Mouse (Mus musculus): ENCODE results near the gene Sfxn3. TPM values are rescaled to one million over a fixed set of nuclear protein-coding genes. Genes with fewer than 3 reads are reported as not detected.

The Sfxn3 gene
- polyA plus RNA-seq, 1 experiment from 2014 or later: 17.7 TPM

DNA sequence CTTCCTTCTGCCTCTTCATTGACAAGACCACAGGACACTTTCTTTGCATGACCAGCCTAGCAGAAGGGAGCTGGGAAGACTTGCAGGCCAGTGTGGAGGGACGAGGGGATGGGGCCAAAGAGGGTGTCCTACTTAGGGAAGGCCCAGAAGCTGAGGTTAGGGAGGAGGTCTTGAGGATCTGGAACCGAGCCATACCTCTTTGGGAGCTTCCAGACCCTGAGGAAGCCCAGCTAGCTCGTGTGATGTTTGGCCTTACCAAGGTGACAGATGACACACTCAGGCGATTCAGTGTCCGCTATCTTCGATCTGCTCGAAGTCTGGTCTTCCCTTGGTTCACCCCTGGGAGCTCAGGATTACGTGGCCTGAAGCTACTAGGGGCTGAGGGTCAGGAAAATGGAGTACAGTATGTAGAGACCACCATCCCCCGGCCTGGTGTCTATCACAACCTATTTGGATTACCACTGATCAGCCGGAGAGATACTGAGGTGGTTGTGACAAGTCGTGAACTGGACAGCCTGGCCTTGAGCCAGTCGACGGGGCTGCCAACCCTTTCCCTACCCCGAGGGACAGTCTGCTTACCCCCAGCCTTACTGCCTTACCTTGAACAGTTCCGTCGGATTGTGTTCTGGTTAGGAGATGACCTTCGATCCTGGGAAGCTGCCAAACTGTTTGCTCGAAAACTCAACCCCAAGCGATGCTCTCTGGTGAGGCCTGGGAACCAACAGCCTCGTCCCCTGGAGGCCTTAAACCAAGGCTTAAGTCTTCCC lies 39.7 kb upstream of the Sfxn3 start:
- H3K27me3 ChIP-seq (ENCODE audit: control insufficient read depth, insufficient read depth, low read length): no peaks in the 10 kb centered on the region
- H3K36me3 ChIP-seq (ENCODE audit: control insufficient read depth, insufficient read depth, low read length): peaks cover 9% of the 10 kb centered on the region
- H3K4me3 ChIP-seq (ENCODE audit: low read depth, low read length): peak overlapping the region; percentile 70; the same call in 1 of the 2 replicates
- DNase-seq (ENCODE audit: low spot score, missing footprints): no peak
- H3K4me1 ChIP-seq (ENCODE audit: control insufficient read depth, insufficient read depth, low read length): peaks cover 14% of the 10 kb centered on the region; the same call in 1 of the 2 replicates
- ATAC-seq (ENCODE audit: low FRiP score): no peak
- no peaks in the 10 kb centered on the region for H3K9me3 ChIP-seq (ENCODE audit: control insufficient read depth, low read length)
- peak overlapping the region; percentile 75 for H3K4me2 ChIP-seq
- 94% methylated on average over 20 of the region's 20 CpGs for WGBS
- no peak overlapping the region for H3K9ac ChIP-seq (ENCODE audit: low read length)
- H3K27ac ChIP-seq (ENCODE audit: low read depth, low read length): no peak overlapping the region

DNA sequence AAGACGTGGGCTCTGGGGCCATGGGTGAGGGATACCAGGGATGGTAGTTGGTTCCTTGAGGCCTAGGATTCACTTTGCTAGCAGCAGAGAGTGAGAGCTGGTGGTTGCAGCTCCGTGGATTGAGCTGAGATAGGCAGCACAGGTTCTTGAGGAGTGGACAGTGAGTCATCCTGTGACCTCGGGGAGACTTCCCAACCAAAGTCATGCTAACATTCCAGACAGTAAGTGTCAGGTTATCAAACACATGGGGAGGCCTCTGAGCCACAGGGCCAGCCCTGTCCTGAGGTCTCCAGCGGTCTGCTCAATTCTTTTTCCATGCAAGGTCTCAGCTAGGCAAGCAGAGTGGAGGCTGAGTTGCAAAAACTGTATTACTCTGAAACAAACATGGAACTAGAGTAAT lies 36.7 kb upstream of the Sfxn3 start:
- no peak overlapping the region for H3K4me3 ChIP-seq (ENCODE audit: low read depth, low read length)
- no peak overlapping the region for H3K9ac ChIP-seq (ENCODE audit: low read length)
- peaks cover 7% of the 10 kb centered on the region for H3K36me3 ChIP-seq (ENCODE audit: control insufficient read depth, insufficient read depth, low read length)
- ATAC-seq (ENCODE audit: low FRiP score): no peak
- WGBS: 94% methylated on average over 4 of the region's 4 CpGs
- no peak overlapping the region for H3K27ac ChIP-seq (ENCODE audit: low read depth, low read length)
- DNase-seq (ENCODE audit: low spot score, missing footprints): no peak
- no peak overlapping the region for H3K4me2 ChIP-seq
- no peaks in the 10 kb centered on the region for H3K9me3 ChIP-seq (ENCODE audit: control insufficient read depth, low read length)
- H3K4me1 ChIP-seq (ENCODE audit: control insufficient read depth, insufficient read depth, low read length): peaks cover 17% of the 10 kb centered on the region
- H3K27me3 ChIP-seq (ENCODE audit: control insufficient read depth, insufficient read depth, low read length): no peaks in the 10 kb centered on the region

DNA sequence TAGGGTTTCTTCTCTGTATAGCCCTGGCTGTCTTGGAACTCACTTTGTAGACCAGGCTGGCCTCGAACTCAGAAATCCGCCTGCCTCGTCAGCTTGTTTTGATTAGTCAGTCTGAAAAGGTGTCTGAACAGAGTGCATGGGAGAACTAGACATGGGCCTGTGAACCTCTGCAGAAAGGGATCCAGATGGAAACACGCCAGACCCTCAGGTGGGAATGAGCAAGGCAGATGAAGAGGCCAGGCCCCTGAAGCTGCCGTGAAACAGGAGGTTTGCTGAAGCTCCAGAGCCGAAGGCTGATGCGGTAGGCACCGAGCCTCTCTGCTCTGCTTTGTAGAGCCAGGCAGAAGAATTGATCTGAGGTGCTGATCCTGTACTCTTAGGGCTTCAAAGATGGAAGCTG lies 35.1 kb upstream of the Sfxn3 start:
- Histone ChIP-seq H3K36me3 (ENCODE audit: control insufficient read depth, insufficient read depth, low read length) (peaks cover 7% of the 10 kb centered on the region), H3K27ac (ENCODE audit: low read depth, low read length) (peak overlapping the region; percentile 48; the same call in 1 of the 2 replicates)
- no peak for DNase-seq (ENCODE audit: low spot score, missing footprints)

DNA sequence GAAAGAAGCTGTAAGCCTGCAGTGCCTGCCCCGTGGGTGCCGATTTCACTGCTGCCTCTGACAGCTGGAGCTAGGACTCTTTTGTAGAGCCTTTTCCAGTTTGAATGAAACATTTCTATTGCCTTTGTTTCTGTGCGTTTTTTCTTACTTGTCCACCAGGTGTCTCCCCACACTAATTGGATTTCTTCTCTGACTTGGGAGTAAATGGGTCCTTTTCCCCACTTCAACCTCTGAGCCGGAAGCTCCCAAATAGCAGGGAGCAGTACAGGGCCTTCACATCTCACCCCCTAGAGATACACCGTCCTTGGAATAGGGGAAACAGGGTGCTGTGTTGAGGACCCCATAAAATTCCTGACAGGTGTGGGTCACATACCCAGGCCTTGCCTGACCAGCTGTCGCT lies 34.7 kb upstream of the Sfxn3 start:
- no peak overlapping the region for H3K9ac ChIP-seq (ENCODE audit: low read length)
- DNase-seq (ENCODE audit: low spot score, missing footprints): no peak
- H3K4me3 ChIP-seq (ENCODE audit: low read depth, low read length): no peak overlapping the region
- peak overlapping the region; percentile 48; the same call in 1 of the 2 replicates for H3K27ac ChIP-seq (ENCODE audit: low read depth, low read length)
- no peaks in the 10 kb centered on the region for H3K27me3 ChIP-seq (ENCODE audit: control insufficient read depth, insufficient read depth, low read length)
- H3K4me1 ChIP-seq (ENCODE audit: control insufficient read depth, insufficient read depth, low read length): peaks cover 24% of the 10 kb centered on the region
- no peaks in the 10 kb centered on the region for H3K9me3 ChIP-seq (ENCODE audit: control insufficient read depth, low read length)
- H3K36me3 ChIP-seq (ENCODE audit: control insufficient read depth, insufficient read depth, low read length): peaks cover 7% of the 10 kb centered on the region
- WGBS: 39% methylated on average over 6 of the region's 6 CpGs
- ATAC-seq (ENCODE audit: low FRiP score): no peak
- no peak overlapping the region for H3K4me2 ChIP-seq

More for the DNA sequence above, 35.1 kb upstream of the Sfxn3 start:
- Histone ChIP-seq H3K4me2 (no peak overlapping the region), H3K9me3 (ENCODE audit: control insufficient read depth, low read length) (no peaks in the 10 kb centered on the region), H3K4me3 (ENCODE audit: low read depth, low read length) (no peak overlapping the region), H3K9ac (ENCODE audit: low read length) (no peak overlapping the region), H3K27me3 (ENCODE audit: control insufficient read depth, insufficient read depth, low read length) (no peaks in the 10 kb centered on the region), H3K4me1 (ENCODE audit: control insufficient read depth, insufficient read depth, low read length) (peaks cover 26% of the 10 kb centered on the region)
- 86% methylated on average over 8 of the region's 8 CpGs for WGBS
- ATAC-seq (ENCODE audit: low FRiP score): no peak

DNA sequence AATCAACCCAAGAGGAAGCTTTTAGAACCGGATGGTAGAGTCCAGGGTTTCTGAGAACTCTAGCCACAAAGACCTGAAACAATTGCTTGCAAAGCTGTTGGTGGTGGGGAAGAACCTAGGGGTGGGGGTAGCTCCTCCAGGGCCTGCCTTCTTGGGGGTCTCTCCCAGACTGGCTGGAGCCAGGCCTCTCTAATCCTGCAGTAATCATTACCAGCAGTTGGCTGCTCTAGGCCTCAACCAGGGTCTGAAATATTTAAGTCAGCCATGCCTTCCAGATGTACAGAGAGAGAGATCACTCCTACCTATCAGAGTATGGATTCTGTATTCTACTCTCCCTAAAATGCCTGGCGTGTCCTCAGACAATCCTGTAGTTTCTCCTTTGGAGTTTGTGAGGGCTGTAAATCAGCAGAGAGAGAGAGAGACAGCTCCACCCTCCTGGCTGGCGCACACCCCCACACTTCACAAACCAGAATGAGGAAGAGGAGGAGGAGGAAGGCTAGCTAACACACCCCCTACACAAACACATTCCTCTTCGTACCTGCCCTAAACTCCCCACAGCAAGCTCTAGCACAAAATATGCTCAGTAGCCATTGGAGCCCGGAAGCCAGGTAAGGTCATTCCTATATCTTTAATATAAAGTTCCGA lies 33.6 kb upstream of the Sfxn3 start:
- no peak overlapping the region for H3K27ac ChIP-seq (ENCODE audit: low read depth, low read length)
- no peak overlapping the region for H3K4me3 ChIP-seq (ENCODE audit: low read depth, low read length)
- no peaks in the 10 kb centered on the region for H3K27me3 ChIP-seq (ENCODE audit: control insufficient read depth, insufficient read depth, low read length)
- H3K4me1 ChIP-seq (ENCODE audit: control insufficient read depth, insufficient read depth, low read length): peaks cover 24% of the 10 kb centered on the region
- ATAC-seq (ENCODE audit: low FRiP score) (no peak), DNase-seq (ENCODE audit: low spot score, missing footprints) (peak; percentile 84)
- H3K9ac ChIP-seq (ENCODE audit: low read length): no peak overlapping the region
- H3K9me3 ChIP-seq (ENCODE audit: control insufficient read depth, low read length): no peaks in the 10 kb centered on the region
- H3K4me2 ChIP-seq: no peak overlapping the region
- peaks cover 7% of the 10 kb centered on the region for H3K36me3 ChIP-seq (ENCODE audit: control insufficient read depth, insufficient read depth, low read length)
- 69% methylated on average over 6 of the region's 6 CpGs for WGBS

DNA sequence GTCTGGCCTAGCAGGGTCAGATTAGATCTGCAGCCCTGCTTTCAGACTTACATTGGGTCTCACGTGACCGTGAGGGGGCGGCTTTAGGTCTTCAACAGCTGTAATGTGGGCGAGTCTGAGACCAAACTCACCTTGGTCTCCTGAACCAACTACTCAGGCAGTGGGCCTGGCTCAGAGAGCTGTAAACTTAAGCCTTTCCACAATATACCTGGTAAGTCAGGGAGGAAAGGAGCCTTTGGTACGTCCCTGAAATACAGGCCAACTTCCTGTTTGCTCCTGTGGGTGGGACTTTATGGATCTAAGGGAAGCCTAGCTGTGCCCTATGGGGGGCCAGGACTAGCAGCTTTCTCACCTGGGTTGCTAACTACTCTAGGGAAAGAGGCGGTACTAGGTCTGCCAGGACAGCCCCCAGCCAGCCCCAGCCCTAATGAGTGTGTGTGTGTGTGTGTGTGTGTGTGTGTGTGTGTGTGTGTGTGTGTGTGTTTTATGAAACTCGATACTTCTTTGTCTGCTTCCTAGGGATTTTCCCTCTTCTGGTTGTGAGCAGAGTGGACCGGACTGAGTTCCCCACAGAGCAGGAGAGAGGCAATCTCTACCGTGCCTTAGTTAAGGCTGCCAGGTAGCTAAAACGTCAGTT lies 32.9 kb upstream of the Sfxn3 start, which contains the start of gene Lzts2:
Gene Lzts2, plus strand, starts transcription at position 80 of the 637 bp plus-strand sequence.
- DNase-seq (ENCODE audit: low spot score, missing footprints) (peak; percentile 87), ATAC-seq (ENCODE audit: low FRiP score) (no peak)
- Histone ChIP-seq H3K4me2 (peak within 1 kb of the TSS; percentile 83), H3K36me3 (ENCODE audit: control insufficient read depth, insufficient read depth, low read length) (peaks cover 7% of the 10 kb centered on the region), H3K4me1 (ENCODE audit: control insufficient read depth, insufficient read depth, low read length) (peaks cover 31% of the 10 kb centered on the region), H3K4me3 (ENCODE audit: low read depth, low read length) (peak within 1 kb of the TSS; percentile 75), H3K9ac (ENCODE audit: low read length) (peak within 1 kb of the TSS; percentile 96), H3K9me3 (ENCODE audit: control insufficient read depth, low read length) (no peaks in the 10 kb centered on the region), H3K27me3 (ENCODE audit: control insufficient read depth, insufficient read depth, low read length) (no peaks in the 10 kb centered on the region), H3K27ac (ENCODE audit: low read depth, low read length) (peak within 1 kb of the TSS; percentile 20; the same call in 1 of the 2 replicates)
- WGBS: 12% methylated on average over 9 of the region's 10 CpGs

DNA sequence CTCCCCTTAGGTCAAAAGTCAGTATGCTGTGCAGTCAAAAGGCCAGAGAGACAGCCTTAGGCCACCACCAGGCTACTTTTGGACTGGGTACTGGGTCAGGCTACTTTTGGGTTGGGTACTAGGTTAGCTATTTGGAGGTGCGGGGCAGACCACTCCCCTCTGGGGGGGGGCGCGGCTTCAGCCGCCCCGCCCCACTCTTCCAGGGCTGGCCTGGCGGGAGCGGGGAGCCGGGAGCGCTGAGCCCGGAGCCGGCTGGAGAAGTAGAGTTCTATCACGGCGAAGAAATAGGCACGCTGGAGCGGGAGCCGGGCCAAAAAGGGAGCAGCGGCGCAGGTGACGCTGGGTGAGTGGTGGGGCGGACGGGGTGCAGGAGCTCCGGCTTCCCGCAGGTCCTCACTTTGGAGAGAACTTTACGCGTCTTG lies 32.3 kb upstream of the Sfxn3 start:
- WGBS: under 1% methylated on average over 22 of the region's 25 CpGs
- ATAC-seq (ENCODE audit: low FRiP score): no peak

DNA sequence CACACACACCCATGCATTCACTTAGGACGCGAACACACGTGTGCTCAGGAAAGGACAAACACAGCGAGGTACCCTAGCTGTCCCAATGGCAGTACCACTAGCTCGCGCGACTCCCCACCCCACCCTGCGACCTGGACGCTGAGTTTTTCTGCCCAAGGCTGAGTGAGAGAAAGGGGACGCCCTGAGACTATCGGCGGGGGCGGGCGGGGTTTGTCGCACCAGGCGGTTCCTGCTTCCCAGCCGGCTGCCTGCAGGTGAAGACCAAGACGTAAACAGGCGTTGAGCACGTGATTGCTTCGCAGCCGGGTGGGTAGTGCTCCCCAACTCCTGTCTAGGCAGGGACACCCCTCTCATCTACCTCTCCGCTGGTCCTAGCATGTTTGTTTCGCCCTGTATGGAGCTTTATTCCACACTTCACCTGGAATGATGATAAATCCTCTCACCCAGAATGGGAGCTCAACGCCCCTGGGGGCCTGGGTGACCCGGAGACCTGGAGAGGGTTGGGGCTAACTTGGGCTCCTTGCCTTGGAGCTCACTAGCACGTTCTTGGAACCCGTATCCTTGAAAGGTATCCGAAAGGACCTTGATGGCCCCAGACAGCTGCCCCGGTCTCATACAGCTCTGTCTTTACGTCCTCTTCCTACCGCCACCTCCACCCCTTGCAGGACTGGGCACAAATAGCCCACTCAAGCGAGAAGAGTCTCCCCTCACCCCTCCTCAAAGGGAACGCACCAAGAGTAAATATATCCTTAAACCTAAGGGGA lies 31.6 kb upstream of the Sfxn3 start:
- WGBS: under 1% methylated on average over 34 of the region's 34 CpGs
- Histone ChIP-seq H3K27me3 (ENCODE audit: control insufficient read depth, insufficient read depth, low read length) (no peaks in the 10 kb centered on the region), H3K9ac (ENCODE audit: low read length) (peak overlapping the region; percentile 96), H3K36me3 (ENCODE audit: control insufficient read depth, insufficient read depth, low read length) (no peaks in the 10 kb centered on the region; the same call in 1 of the 2 replicates), H3K4me1 (ENCODE audit: control insufficient read depth, insufficient read depth, low read length) (peaks cover 39% of the 10 kb centered on the region), H3K4me2 (peak overlapping the region; percentile 83), H3K9me3 (ENCODE audit: control insufficient read depth, low read length) (no peaks in the 10 kb centered on the region), H3K27ac (ENCODE audit: low read depth, low read length) (peak overlapping the region; percentile 96), H3K4me3 (ENCODE audit: low read depth, low read length) (peak overlapping the region; percentile 75)
- DNase-seq (ENCODE audit: low spot score, missing footprints) (peak; percentile 95), ATAC-seq (ENCODE audit: low FRiP score) (no peak)

More for the DNA sequence above, 32.3 kb upstream of the Sfxn3 start:
- H3K4me1 ChIP-seq (ENCODE audit: control insufficient read depth, insufficient read depth, low read length): peaks cover 33% of the 10 kb centered on the region
- H3K27ac ChIP-seq (ENCODE audit: low read depth, low read length): peak overlapping the region; percentile 20; the same call in 1 of the 2 replicates
- H3K4me2 ChIP-seq: peak overlapping the region; percentile 83
- H3K36me3 ChIP-seq (ENCODE audit: control insufficient read depth, insufficient read depth, low read length): peaks cover 6% of the 10 kb centered on the region
- no peaks in the 10 kb centered on the region for H3K9me3 ChIP-seq (ENCODE audit: control insufficient read depth, low read length)
- H3K9ac ChIP-seq (ENCODE audit: low read length): peak overlapping the region; percentile 96
- H3K27me3 ChIP-seq (ENCODE audit: control insufficient read depth, insufficient read depth, low read length): no peaks in the 10 kb centered on the region
- peak overlapping the region; percentile 75 for H3K4me3 ChIP-seq (ENCODE audit: low read depth, low read length)
- peak; percentile 94 for DNase-seq (ENCODE audit: low spot score, missing footprints)
